Mouse (Mus musculus) heart, postnatal 0 days (tissue): Measurements from ENCODE around the gene Pskh1. TPM values are rescaled to one million over a fixed set of nuclear protein-coding genes. Genes with fewer than 3 reads are reported as not detected.
A peak's percentile ranks its signal among the peaks of the same experiment; 100 is the strongest.

Experiments
- ATAC-seq: fragments of 200-750 bp; cut with Nextera tagmentation; 2 replicates; pipeline ENCODE4 v1.8.0; 2017; ENCODE audit warnings: low read depth, moderate number of reproducible peaks, moderate library complexity; ENCODE audit not compliant: insufficient read depth
- DNase-seq: peaks from one replicate; pipeline ENCODE4 v3.0.0-alpha.2; 2016; ENCODE audit warnings: low spot score
- H3K27ac ChIP-seq: fragments of 300-500 bp; sonication (generic); 2 replicates; pipeline ENCODE4 v1.5.1; 2014; ENCODE audit warnings: low read depth, mild to moderate bottlenecking
- H3K27me3 ChIP-seq: fragments of 300-500 bp; sonication (generic); 2 replicates; pipeline ENCODE4 v1.6.1; 2014; ENCODE audit warnings: low read length, mixed read lengths; ENCODE audit not compliant: control insufficient read depth, insufficient read depth
- H3K36me3 ChIP-seq: fragments of 300-500 bp; sonication (generic); replicated peaks from 2 replicates; pipeline ENCODE4 v1.6.1; 2014; ENCODE audit warnings: low read length, mixed read lengths; ENCODE audit not compliant: control insufficient read depth, insufficient read depth
- H3K4me1 ChIP-seq: fragments of 300-500 bp; sonication (generic); 2 replicates; pipeline ENCODE4 v1.6.1; 2014; ENCODE audit warnings: antibody characterized with exemption; ENCODE audit not compliant: control insufficient read depth, insufficient read depth
- H3K4me2 ChIP-seq: fragments of 300-500 bp; sonication (generic); 2 replicates; pipeline ENCODE4 v1.6.1; 2014; ENCODE audit warnings: low read depth, mild to moderate bottlenecking, low read length, moderate library complexity
- H3K4me3 ChIP-seq: fragments of 300-500 bp; sonication (generic); 2 replicates; pipeline ENCODE4 v1.5.1; 2014; ENCODE audit warnings: low read depth, low read length
- H3K9ac ChIP-seq: fragments of 300-500 bp; sonication (generic); replicated peaks from 2 replicates; pipeline ENCODE4 v1.6.1; 2014; ENCODE audit warnings: low read depth, low read length, mixed read lengths
- H3K9me3 ChIP-seq: fragments of 300-500 bp; sonication (generic); replicated peaks from 2 replicates; pipeline ENCODE4 v1.6.1; 2016; ENCODE audit warnings: low read length; ENCODE audit not compliant: control insufficient read depth
- CTCF ChIP-seq: IDR thresholded peaks from 2 replicates; pipeline ENCODE4 v1.5.1; 2016; ENCODE audit warnings: antibody characterized with exemption, control low read depth, low read depth
- EP300 ChIP-seq: IDR thresholded peaks from 2 replicates; pipeline ENCODE4 v1.6.1; 2016; ENCODE audit warnings: antibody characterized with exemption, low read depth
- WGBS: fragments of 180-500 bp; shearing (Covaris S2); extraction: QIAGEN DNeasy Blood & Tissue Kit; methylation state at CpG from one replicate; pipeline ENCODE4 v1.1.7; 2014; 5-methylcytosine and 5-hydroxymethylcytosine counted together
- polyA plus RNA-seq: library from polyadenylated mRNA; unstranded; fragments of >200 nt; fragmentation: Nextera tagmentation; extraction: Ambion mirVana; gene quantifications from 2 replicates; pipeline ENCODE4 v1.2.1, GENCODE M21; 2015
- total RNA-seq: library from RNA; depleted of rRNA; stranded (reverse); fragments of >200 nt; gene quantifications from 2 replicates; pipeline ENCODE4 v1.2.3, GENCODE M21; 2014; ENCODE audit warnings: low replicate concordance

Pskh1 gene
- total and polyA plus RNA-seq, 2 experiments from 2014 or later: 15.4 to 44.2 TPM

GRCm38 (mm10) chr8:105931271-105931670 is 31.0 kb downstream of the Pskh1 start:
- ATAC-seq (no peak), DNase-seq (no peak)
- H3K9ac ChIP-seq: no peak overlapping the region
- H3K36me3 ChIP-seq: peaks cover 27% of the 10 kb centered on the region
- no peak overlapping the region for H3K27ac ChIP-seq
- H3K4me1 ChIP-seq: peaks cover 4% of the 10 kb centered on the region; the same call in 1 of the 2 replicates
- H3K4me3 ChIP-seq: no peak overlapping the region
- no peaks in the 10 kb centered on the region for H3K9me3 ChIP-seq
- 81% methylated on average over 3 of the region's 3 CpGs for WGBS
- no peak overlapping the region for H3K4me2 ChIP-seq
- no peaks in the 10 kb centered on the region for H3K27me3 ChIP-seq
- TF ChIP-seq EP300 (no peak), CTCF (no peak)

- Histone ChIP-seq H3K27ac (no peak overlapping the region), H3K36me3 (peaks cover 27% of the 10 kb centered on the region), H3K27me3 (no peaks in the 10 kb centered on the region), H3K9ac (no peak overlapping the region), H3K4me2 (no peak overlapping the region), H3K9me3 (no peaks in the 10 kb centered on the region), H3K4me1 (peaks cover 4% of the 10 kb centered on the region; the same call in 1 of the 2 replicates), H3K4me3 (no peak overlapping the region)
- ATAC-seq: no peak
- 86% methylated on average over 11 of the region's 11 CpGs for WGBS
- no peak for TF ChIP-seq EP300
- no peak for TF ChIP-seq CTCF
- no peak for DNase-seq
Observed at GRCm38 (mm10) chr8:105932525-105932924, 32.3 kb downstream of the Pskh1 start.

- Histone ChIP-seq H3K27me3 (no peaks in the 10 kb centered on the region), H3K27ac (no peak within 1 kb of the TSS), H3K36me3 (peaks cover 27% of the 10 kb centered on the region), H3K4me3 (no peak within 1 kb of the TSS), H3K4me1 (peaks cover 10% of the 10 kb centered on the region; the same call in 1 of the 2 replicates), H3K9ac (0 out of 2 replicates have a peak within 1 kb of the TSS, but pooled peaks have one; percentile 4), H3K4me2 (no peak within 1 kb of the TSS), H3K9me3 (no peaks in the 10 kb centered on the region)
- DNase-seq: no peak
- no peak for TF ChIP-seq CTCF
- no peak for TF ChIP-seq EP300
- 89% methylated on average over 2 of the region's 2 CpGs for WGBS
- ATAC-seq: no peak
Observed at GRCm38 (mm10) chr8:105933762-105934161, 33.5 kb downstream of the Pskh1 start, which contains the start of gene Ctrl. Ctrl (minus strand) TSS chr8:105933862.

GRCm38 (mm10) chr8:105935105-105935504 is 34.9 kb downstream of the Pskh1 start:
- ATAC-seq (no peak), DNase-seq (no peak)
- Histone ChIP-seq H3K4me1 (peaks cover 10% of the 10 kb centered on the region; the same call in 1 of the 2 replicates), H3K4me2 (no peak overlapping the region), H3K4me3 (no peak overlapping the region), H3K9ac (no peak overlapping the region), H3K36me3 (peaks cover 22% of the 10 kb centered on the region), H3K27ac (no peak overlapping the region), H3K27me3 (no peaks in the 10 kb centered on the region), H3K9me3 (no peaks in the 10 kb centered on the region)
- TF ChIP-seq CTCF: no peak
- no peak for TF ChIP-seq EP300
- WGBS: 57% methylated on average over 6 of the region's 6 CpGs

- Histone ChIP-seq H3K9me3 (no peaks in the 10 kb centered on the region), H3K27ac (peak overlapping the region; percentile 54; the same call in 1 of the 2 replicates), H3K4me3 (peak overlapping the region; percentile 82), H3K9ac (peak overlapping the region; percentile 81; the same call in 1 of the 2 replicates), H3K4me1 (peaks cover 10% of the 10 kb centered on the region; the same call in 1 of the 2 replicates), H3K4me2 (peak overlapping the region; percentile 97), H3K36me3 (peaks cover 18% of the 10 kb centered on the region), H3K27me3 (no peaks in the 10 kb centered on the region)
- 36% methylated on average over 7 of the region's 7 CpGs for WGBS
- no peak for ATAC-seq
- TF ChIP-seq CTCF (no peak), EP300 (no peak)
- DNase-seq: no peak
Observed at GRCm38 (mm10) chr8:105935863-105936603, 35.8 kb downstream of the Pskh1 start.
